Mouse (Mus musculus): ENCODE data around the gene Kri1. TPM values are rescaled to one million over a fixed set of nuclear protein-coding genes. Genes with fewer than 3 reads are reported as not detected.

Kri1 gene
- polyA plus RNA-seq, 1 experiment from 2014 or later = 15.7 TPM

Other genes with a start within 250 kb of the Kri1 start
- 0.58 and 3.0 TPM in 2 replicates for gene Zglp1, start 220.9 kb downstream of the Kri1 start, polyA plus RNA-seq (2015; fragmentation: Nextera tagmentation; extraction: Ambion mirVana)
- gene Gm49373, start 214.9 kb downstream of the Kri1 start, polyA plus RNA-seq (2015; fragmentation: Nextera tagmentation; extraction: Ambion mirVana) = 1.7 and 2.8 TPM in 2 replicates
- gene Fdx1l, start 214.4 kb downstream of the Kri1 start, polyA plus RNA-seq (2015; fragmentation: Nextera tagmentation; extraction: Ambion mirVana) = 71.0 and 74.1 TPM in 2 replicates
- gene Gm38431, start 196.0 kb downstream of the Kri1 start, polyA plus RNA-seq (2015; fragmentation: Nextera tagmentation; extraction: Ambion mirVana) = 1.3 and 3.1 TPM in 2 replicates
- 31.7 and 37.8 TPM in 2 replicates for gene Raver1, start 196.0 kb downstream of the Kri1 start, polyA plus RNA-seq (2015; fragmentation: Nextera tagmentation; extraction: Ambion mirVana)
- 11.3 and 11.7 TPM in 2 replicates for gene Tyk2, start 156.7 kb downstream of the Kri1 start, polyA plus RNA-seq (2015; fragmentation: Nextera tagmentation; extraction: Ambion mirVana)
- 211 TPM in 2 replicates for gene Cdc37, start 138.0 kb downstream of the Kri1 start, polyA plus RNA-seq (2015; fragmentation: Nextera tagmentation; extraction: Ambion mirVana)
- 36.5 and 41.0 TPM in 2 replicates for gene Pde4a, start 122.3 kb downstream of the Kri1 start, polyA plus RNA-seq (2015; fragmentation: Nextera tagmentation; extraction: Ambion mirVana)
- 66.7 and 68.2 TPM in 2 replicates for gene Keap1, start 48.6 kb downstream of the Kri1 start, polyA plus RNA-seq (2015; fragmentation: Nextera tagmentation; extraction: Ambion mirVana)
- 4.1 and 4.6 TPM in 2 replicates for gene S1pr5, start 39.5 kb downstream of the Kri1 start, polyA plus RNA-seq (2015; fragmentation: Nextera tagmentation; extraction: Ambion mirVana)
- gene Atg4d, start 22.7 kb downstream of the Kri1 start, polyA plus RNA-seq (2015; fragmentation: Nextera tagmentation; extraction: Ambion mirVana) = 47.6 and 53.7 TPM in 2 replicates
- 108 and 111 TPM in 2 replicates for gene Cdkn2d, start 3.4 kb upstream of the Kri1 start, polyA plus RNA-seq (2015; fragmentation: Nextera tagmentation; extraction: Ambion mirVana)
- 2.7 and 3.1 TPM in 2 replicates for gene Ap1m2, start 24.4 kb upstream of the Kri1 start, polyA plus RNA-seq (2015; fragmentation: Nextera tagmentation; extraction: Ambion mirVana)
- 64.5 and 73.4 TPM in 2 replicates for gene Slc44a2, start 32.7 kb upstream of the Kri1 start, polyA plus RNA-seq (2015; fragmentation: Nextera tagmentation; extraction: Ambion mirVana)
- gene Ilf3, start 79.9 kb upstream of the Kri1 start, polyA plus RNA-seq (2015; fragmentation: Nextera tagmentation; extraction: Ambion mirVana) = 209 and 215 TPM in 2 replicates
- 53.2 and 55.8 TPM in 2 replicates for gene Qtrt1, start 123.9 kb upstream of the Kri1 start, polyA plus RNA-seq (2015; fragmentation: Nextera tagmentation; extraction: Ambion mirVana)
- gene Dnm2, start 136.9 kb upstream of the Kri1 start, polyA plus RNA-seq (2015; fragmentation: Nextera tagmentation; extraction: Ambion mirVana) = 65.0 and 73.1 TPM in 2 replicates
- 58.7 and 62.9 TPM in 2 replicates for gene Tmed1, start 222.3 kb upstream of the Kri1 start, polyA plus RNA-seq (2015; fragmentation: Nextera tagmentation; extraction: Ambion mirVana)
- 2.5 and 3.1 TPM in 2 replicates for gene AB124611, start 238.2 kb upstream of the Kri1 start, polyA plus RNA-seq (2015; fragmentation: Nextera tagmentation; extraction: Ambion mirVana)